Mouse (Mus musculus): ENCODE data around the gene Slc9a8.
"Not testable (repeated sequence)": the region's sequence is repeated elsewhere in the genome, so short reads cannot be mapped to it uniquely, and the experiment has no call there.

Slc9a8 gene

DNA sequence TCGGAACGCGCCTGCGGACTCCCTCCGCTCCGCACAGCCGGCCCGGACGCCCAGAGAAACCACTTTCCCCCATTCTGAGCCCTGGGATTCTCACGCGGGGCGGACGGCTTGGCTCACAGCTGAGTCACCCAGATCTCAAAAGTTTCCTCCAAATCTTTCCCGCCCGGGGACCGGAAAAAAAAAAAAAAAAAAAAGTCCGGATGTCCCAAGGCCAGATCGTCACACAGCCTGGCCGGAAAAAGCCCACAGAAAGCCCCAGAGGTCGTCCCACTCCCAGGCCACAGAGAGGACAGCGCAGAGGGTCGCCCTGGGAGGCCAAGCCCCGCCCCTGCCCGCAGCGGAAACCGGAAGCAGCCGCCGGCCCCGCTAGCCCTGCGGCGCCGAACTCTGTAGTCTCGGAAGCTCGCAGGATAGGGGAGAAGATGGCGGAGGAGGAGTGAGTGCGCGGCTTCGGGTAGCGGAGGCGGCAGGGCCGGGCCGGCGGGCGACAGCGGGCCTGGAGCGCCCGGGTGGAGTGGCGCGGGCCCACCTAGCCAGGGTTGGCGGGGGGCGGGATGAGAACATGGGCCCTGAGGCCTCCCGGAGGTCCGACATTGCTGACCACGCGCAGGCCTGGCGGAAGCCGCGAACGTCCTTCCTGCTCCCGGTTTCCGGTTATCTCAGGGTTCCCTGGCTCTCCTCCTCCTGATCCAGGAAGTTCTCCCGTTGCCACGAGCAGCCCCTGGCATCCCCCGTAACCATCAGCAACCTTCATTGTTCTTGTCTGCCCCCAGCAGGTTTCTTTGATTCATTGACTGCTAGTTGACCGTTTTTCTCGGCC lies at the start of gene Slc9a8:
Gene Slc9a8 (plus strand): TSS at position 383 of the 820 bp plus-strand sequence.
- DNase-seq: peak; percentile 98

DNA sequence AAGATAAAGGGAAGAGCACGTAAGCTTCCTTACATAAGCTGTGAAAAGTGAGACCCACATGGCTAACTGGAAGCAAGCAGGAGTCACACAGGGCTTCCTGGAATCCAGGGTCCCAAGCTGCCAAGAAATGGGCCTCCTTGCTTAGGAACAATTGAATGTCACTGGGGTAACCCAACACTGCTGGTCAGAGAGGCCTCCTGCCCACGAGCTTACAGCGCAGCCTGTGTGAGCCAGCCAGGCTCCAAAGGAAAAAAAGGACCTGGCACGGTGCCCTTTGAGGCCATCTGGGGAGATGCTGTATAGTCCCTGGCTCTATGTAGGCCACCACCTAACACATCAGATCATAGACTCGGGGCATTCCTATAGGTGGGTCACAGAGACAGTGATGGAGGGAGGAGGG lies 48.2 kb upstream of the Slc9a8 start:
- DNase-seq: peak; percentile 58

DNA sequence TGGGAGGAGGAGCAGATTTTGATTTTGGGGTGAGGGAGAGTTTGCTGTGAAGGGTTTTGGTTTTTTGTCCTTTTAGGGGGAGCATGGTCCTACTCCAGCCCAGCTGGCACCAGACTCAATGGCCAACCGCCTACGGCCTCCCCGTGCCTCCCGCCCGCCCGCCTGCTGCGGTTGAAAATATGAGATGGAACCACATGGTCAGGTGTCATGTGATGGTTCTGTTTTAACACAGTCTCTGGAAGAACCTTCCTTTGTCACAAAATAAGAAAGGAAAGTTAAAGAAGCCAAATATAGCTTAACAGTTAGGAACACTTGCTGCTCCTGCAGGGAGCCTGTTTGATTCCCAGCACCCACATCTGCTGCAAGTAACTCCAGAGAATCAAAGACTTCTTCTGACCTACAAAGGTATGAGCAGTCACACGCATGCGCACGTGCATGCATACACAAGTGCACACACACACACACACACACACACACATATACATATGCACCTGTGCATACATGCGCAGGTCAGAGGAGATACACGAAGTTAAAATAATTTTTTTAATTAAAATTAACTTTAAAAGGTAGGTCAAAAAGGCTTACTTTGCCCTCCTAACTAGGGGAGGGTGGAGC lies 47.2 kb upstream of the Slc9a8 start:
- no peak for DNase-seq

DNA sequence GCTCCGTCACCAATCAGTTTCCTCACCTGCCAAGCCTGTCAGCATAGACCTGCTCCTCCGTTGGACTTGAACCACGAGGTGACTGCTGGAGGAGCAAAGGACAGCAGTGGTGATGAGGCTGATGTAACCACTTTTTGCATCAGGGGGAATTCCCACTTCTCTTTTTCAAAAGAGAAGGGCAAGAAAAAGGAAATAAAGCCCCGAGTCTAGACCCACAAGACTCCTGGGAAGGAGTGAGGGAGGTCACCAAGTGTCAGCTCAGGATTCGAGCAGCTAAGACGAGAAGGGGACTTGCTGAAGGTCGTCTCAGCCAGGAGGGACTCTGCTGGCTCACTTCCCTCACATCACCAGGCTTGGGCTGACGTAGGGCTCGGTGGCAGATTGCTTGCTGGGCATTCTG lies 46.4 kb upstream of the Slc9a8 start:
- no peak for DNase-seq

DNA sequence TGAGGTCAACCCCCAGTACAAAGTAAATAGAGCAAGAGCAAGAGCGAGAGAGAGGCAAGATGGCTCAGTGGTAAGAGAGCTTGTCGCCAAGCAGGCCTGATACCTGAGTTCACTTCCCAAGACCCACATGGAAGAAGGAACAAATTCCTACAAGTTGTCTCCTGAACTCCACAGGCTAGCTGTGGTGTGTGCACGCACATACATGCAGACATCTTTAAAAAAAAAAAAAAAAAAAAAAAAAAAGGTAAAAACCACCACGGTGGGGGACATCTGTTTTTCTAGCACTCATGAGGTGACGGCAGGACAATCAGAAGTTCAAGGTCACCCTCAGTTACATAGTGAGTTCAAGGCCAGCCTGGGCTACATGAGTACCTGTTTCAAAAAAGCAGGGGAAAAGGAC lies 45.8 kb upstream of the Slc9a8 start:
- no peak for DNase-seq

DNA sequence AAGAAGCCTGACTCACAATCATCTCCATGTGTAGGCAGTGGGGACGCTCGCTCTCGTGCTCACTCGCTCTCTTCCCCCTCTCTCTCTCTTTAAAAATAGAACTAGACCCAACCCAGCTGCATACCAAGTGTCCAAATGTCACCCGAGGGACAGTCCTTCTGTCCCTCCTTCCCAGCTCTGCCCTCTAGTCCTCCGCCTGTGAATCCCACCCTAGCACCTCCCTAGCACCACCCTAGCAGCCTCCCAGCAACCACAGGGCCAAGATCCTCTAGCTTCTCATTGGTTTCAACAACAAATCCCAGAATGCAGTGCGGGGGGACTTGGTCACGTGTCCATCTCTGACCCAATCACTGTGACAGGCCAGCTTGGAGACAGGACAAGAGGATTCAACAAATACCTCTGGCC lies 45.4 kb upstream of the Slc9a8 start:
- DNase-seq: peak; percentile 33

DNA sequence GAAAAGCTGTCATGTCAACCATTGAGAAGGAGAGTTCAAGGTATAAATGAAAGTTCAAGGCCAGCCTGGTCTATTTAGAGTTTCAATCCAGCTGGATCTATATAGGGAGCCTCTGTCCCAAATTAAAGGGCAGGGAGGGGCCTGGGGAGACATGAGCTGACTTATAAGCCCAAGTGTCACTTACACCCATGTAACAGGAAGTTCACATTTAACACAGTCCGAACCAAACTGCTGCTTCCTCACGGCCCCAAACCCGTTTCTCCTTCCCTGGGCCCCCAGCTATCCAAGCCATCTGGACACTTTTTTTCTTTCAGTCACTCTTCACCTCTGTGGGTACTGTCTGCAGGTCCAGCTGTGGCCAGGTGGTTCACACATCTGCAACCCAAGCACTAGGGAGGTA lies 43.8 kb upstream of the Slc9a8 start:
- DNase-seq: no peak

DNA sequence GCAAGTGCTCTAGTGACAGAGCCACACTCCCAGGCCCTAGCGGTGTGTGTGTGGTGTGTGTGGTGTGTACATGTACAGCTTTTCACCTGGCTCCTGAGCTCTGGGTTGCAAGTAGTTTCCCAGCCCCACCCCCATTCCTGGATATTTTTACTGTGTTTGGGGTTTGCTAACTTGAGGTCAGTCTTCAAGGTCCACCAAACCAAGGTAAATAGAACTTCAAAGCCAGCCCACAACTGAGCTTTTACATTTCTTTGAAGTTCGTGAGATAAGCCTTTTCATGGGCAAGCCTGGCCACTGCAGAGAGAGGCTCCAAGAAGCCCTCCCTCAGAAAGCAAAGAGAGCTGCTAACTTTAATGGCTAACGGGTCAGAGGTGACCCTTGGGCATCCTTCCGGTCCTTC lies 42.5 kb upstream of the Slc9a8 start:
- DNase-seq: no peak

DNA sequence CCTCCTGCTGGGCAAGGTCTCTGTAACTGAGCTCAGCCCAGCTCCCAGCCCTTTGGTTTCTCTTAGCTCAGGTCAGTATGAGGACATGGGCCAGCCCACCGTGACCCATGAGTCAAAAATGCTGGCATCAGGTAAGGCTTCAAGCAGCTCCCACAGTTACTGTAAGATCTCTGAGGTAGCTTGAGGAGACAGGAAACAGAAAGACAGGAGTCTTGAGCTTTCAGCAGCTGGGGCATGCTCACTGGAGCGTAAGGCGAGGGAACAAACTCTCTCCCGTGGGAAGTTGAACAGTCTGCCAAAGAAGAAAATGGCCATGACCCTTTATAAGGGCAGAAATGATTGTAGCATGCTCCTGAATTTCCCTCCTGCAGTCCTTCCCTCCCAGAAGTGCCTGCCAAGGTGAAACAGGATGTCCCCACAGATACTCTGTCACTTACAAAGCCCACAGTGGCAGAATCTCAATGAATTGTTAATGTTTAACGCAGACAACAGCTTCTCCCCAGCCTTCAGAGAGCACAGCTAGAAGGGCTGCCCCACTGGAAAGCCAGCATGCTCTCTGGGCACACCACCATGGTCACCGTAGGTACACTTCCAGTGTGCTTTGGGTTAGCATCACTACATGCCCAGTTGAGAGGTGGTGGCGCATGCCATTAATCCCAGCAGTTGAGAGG lies 40.8 kb upstream of the Slc9a8 start:
- DNase-seq: peak; percentile 43

DNA sequence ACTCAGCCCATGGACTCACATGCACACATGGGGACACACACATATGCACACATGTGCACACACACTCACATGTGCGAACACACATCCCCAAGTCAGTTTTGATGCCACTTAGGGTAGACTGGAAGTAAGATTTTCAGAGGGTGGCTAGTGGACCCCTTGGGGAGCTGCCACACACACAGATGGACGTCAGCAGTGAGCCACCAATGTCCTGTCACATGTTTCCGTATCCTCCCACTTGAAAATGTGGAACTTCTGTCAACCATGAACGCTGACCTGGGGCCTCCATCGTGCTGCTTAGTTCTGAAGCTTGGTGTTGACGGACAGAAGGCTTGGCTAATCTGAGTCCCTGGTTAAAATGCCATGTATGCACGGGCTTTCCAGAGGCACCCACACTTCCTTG lies 39.9 kb upstream of the Slc9a8 start:
- no peak for DNase-seq

DNA sequence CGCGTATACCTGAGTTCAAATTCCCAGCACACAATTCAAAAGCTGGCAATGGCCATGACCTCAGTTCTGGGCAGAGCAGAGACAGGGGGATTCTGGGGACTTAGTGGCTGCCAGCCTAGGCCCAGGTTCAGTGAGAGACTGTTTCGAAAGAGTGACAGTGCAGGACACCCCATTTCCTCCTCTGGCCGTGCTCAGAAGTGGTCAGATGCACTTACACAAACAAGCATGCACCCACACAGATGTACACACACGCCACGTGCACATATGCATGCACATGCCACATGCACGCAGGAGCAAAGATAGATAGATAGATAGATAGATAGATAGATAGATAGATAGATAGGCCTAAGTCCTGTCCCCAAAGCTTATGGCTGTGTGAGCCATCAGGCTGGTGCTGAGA lies 39.1 kb upstream of the Slc9a8 start:
- DNase-seq: no peak

DNA sequence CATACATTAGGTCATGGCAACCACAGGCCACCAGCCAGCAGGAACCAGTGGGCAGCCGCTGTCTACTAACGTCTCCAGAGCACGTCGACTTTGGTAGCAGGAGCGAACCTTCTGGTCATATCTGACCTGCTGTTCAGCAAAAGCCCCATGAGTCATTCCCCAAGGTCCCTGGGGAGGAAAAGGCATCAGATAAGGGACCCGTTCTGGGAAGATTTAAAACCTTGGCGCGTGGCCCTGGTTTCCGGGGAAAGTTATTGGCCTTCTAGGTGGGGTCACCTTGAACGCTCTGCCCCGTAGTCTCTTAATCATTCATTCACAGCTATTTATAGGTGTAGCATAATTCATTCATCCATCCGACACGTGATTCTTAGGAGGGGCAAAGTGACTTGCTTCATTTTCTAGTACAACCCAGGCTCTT lies 37.8 kb upstream of the Slc9a8 start:
- peak; percentile 86 for DNase-seq

DNA sequence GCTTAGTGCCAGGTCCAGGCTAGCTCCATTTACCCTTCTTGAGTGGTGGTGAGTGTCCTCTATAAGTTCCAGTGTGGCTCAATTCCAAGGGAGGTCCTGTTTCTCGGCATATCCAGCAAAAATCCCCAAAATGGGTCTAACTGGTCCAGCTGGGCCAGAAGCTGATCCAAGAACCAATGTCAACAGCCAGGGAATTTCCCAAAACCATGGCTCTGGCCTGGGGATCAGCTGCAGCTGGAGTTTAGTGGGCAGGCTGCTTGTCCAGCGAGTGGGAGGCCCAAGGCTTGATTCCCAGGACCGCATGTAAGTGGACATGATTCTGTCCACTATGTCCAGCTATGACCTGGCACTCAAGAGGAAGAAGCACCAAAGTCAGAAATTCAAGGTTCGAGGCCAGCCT lies 35.1 kb upstream of the Slc9a8 start:
- no peak for DNase-seq

DNA sequence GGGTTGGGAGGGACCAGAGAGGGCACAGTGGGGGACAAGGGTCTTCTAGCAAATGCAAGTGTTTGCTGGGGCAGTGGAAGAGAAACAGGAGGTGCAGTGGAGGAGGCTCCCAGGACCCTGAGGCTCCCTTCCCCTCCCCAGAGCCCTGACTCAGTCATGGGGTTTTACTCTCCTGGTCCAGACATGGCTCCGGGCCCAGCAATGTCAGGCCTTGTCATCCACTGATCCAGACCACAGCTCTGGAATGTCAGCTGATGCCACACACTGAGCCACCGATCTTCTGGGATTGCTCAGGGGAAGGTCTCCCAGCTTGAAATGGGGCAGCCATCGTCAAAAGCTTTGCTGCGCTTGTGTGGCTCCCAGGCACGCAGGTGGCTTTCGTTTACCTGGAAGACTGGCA lies 34.5 kb upstream of the Slc9a8 start:
- DNase-seq: no peak

DNA sequence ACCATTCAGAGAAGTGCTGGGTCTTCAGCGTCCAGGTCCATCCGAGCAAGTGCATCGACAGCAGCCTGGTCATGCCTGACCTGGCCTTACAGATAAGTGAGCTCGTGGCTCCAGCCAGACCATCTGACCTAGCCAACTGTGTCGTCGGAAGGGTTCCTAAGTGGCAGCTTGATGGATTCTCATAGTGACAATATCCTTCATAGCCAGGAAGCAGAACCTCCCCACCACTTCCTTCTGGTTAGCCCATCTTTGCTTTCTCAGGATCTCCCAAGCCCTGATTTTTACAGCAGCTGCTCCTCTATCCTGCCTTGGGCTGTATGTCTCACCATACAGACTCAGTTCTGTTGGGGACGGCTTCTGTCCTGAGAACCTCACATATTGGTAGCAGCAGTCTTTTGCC lies 27.1 kb upstream of the Slc9a8 start:
- DNase-seq: no peak

DNA sequence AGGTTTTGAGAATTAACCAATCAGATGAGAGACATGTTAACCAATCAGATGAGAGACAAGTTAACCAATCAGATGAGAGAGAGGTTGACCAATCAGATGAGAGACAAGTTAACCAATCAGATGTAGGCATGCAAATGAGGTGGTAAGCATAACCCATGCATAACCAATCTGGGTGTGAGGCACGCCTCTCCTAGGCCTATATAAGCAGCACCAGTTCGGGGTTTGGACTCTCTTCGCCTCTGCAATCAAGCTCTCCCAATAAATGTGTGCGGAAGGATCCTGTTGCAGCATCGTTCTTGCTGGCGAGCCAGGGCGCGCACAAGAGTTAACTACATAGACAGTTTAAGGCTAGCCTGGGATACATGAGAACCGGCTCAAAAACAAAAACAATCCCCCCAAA lies 25.1 kb upstream of the Slc9a8 start:
- DNase-seq: not testable (repeated sequence)

DNA sequence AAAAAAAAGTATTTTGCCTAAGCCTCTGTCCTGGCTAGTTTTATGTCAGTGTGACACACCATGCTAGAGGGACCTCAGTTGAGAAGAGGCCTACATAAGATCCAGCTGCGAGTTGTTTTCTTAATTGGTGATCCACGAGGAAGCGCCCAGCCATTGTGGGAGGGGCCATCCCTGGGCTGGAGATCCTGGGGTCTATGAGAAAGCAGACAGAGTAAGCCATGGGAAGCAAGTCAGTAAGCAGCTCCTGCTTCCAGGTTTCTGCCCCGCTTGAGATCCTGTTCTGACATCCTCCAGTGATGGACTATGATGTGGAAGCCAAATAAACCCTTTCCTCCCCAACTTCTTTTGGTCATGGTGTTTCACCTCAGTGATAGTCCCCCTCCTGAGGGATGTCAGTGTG lies 22.5 kb upstream of the Slc9a8 start:
- DNase-seq: no peak

DNA sequence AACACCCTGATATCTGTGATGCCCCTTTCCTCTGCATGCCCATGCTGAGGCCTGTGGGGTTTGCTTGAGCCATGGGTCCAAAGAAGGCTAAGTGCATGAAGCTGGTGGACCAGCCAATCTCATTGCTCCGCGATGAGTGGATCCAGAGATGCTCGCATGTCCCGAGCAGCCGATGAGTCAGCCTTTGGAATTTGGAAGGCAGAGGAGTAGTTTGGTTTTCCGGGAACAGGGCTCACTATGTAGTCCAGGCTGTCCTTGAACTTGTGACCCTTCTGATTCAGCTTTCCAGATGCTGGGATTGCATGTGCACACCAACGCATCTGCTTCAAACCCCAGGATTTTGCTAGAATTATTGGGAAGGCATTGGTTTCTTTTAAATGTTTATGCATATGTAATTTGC lies 21.9 kb upstream of the Slc9a8 start:
- DNase-seq: no peak

DNA sequence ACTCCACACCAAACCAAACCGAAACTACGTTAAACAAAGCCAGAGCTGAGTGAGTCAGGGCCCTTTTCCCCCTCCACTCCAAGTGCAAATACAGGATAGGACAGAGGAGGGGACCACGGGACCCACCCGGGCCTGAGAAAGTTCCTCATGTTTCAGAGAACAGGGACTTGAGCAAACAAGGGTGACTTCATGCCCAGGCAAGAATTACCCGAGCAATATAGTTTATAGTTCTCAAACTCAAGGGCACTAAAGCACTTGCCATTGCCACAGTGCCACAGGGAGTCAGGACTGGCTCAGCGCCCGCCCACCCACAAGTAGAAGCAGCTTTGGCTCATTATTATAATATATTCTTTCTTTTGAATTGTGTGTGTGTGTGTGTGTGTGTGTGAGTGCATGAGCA lies 18.4 kb upstream of the Slc9a8 start:
- DNase-seq: no peak

DNA sequence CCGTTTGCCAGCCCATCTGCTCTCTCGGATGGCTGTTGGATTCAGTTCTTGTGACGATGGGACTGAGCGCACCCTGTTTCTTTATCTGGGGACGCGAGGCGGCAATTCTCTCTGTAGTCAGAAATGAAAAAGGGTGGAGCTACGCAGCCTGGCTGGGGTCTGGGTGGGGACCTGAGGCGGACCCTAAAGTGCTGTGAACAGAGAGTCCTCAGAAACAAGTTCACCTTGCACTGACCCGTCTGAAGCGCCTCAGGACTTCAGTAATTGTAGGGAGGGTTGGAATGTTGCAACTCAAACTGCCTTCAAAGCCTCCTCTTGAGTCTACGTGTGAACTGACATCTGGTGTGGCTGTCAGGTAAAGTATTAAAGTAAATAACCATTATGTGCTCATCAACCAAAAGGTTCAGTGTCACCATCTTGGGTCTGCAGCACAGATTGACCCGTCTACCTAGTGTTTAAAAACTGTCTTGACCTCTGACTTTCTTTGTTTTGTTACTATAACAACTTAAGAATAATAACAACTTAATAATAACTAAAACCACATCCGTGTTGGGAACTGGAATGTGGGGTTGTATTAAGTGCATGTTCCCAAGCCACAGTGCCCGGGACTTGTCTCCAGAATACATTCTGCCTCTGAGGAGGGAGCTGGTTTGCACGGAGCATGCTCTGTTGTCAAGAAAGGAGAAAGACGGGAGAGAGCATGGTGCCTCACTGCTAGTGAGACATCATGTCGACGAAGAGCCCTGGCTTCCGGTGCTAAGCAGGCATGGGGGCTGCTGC lies 16.2 kb upstream of the Slc9a8 start:
- no peak for DNase-seq

DNA sequence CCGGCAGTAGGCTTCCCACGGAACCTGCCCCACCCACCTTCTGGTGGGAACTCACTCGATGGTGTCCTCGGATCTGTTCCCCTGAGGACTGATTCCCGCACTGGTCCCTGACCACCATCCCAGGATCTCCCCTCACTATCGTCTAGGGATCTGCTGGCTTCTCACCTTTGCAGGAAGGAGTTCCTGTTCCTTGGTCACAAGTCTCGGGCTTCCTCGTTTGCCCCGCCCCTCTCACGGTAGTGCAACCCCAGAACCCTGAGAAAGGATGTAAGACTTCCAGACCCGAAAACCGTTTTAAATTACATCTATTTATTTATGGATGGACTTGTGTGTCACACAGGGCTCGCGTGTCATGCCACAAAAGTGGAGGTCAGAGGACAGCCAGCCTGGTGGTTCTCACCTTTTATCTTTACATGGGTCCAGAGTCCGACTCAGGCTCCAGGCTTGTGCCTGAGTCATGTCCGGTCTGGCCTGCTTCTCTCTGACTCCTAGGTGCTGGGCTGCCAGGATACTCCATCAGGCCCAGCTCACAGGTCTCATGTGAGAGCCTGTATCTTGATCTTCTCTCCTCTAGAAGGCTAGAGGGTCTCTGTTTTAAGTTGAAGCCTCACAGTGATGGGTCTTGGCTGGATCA lies 14.1 kb upstream of the Slc9a8 start:
- DNase-seq: no peak

DNA sequence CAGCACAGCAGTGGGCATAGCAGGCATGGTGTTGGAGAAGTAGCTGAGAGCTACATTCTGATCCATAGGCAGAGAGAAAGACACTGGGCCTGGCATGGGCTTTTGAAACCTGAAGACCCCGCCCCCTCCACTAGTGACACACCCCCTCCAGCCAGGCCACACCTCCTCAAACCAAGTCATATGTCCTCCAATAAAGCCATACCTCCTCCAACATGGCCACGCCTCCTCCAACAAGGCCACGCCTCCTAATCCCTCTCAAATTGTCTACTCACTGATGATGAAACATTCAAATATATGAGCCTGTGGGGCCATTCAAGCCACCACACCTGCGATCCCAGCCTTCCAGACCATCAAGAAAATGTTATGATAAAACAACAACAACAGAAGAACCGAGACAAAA lies 7.1 kb upstream of the Slc9a8 start:
- DNase-seq: no peak
